Mouse (Mus musculus): ENCODE measurements around the gene Rock2.

Rock2 gene

GRCm38 (mm10) chr12:16872006-16872405 lies 22.7 kb upstream of the Rock2 start:
- no peak for DNase-seq (ENCODE audit: low spot score)

DNA sequence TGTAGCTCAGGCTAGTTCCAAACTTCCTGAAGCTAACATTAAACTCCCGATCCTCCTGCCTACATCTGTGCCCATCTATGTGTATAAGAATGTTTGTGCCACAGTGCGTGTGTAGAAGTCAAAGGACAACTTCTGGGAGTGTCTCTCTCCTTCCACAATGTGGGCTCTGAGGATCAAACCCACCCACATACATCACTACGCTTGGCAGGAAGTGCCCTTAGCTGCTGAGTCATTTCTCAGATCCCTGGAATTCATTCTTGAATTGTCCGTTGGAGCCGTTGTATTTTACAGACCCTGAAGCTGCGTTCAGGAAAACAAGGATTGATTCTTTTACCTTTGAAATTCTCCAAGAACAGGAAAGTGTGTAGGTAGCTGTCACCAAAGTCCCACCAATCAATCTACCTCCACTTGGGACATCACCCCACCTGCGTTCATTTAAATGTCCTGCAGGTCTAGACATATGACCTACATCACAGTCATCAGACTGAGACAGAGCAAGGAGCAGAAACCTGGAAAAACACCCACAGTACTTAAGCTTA lies 21.7 kb upstream of the Rock2 start:
- DNase-seq (ENCODE audit: low spot score), result no peak

DNA sequence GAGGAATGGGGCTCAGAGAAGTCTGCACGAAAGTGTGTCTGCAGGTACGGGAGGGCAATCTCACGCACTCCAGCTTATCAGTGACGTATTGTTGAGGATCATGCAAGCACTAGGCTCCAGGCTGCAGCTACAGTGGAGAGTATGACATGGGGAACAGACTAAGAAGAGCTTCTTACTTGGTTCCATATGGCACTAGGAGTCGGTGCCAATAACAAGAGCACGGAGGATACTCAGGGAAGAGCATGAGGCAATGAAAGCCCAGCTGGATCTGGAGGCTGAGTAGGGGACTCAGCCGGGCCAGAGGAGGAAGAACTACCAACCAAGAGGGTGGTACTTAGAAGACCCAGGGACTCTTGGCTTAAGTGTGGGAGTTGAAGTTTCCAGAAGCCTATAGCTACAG lies 21.1 kb upstream of the Rock2 start:
- no peak for DNase-seq (ENCODE audit: low spot score)

DNA sequence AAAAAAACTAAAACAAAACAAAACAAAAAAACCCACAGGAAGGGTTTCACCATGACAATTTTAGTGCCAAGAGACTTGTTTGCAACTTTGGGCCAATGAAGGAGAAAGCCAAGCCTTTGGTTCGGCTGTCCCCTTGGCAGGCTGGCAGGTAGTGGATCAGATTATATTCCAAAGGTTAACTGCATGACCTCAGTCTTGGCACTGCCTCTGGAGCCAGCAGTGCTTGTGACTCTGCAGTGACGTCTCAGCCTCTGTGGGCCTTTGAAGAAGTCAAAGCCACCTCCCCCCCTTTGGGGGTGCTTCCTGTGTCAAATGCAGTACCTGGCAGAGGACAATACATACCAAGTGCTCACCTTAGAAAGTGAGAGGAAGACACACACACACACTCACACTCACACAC lies 20.6 kb upstream of the Rock2 start:
- DNase-seq (ENCODE audit: low spot score), result no peak

DNA sequence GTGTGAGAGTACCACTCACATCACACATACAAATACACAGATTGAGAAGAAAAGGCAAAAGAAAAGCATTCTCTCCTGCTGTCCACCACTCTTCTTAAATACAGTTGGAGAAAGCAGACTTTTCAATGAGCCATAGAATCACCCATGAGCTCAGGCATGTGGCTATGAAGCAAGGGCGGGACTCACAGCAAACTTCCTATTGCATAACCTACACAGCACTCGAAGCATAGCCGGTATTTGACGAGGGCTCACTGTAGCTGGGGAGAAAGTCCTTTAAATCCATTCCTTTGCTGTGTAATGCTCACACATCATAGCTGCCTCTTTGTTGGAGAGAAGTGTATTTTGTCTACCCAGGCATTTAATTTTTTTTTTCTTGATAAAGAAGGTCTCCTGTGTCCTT lies 19.4 kb upstream of the Rock2 start:
- no peak for DNase-seq (ENCODE audit: low spot score)

- no peak for DNase-seq (ENCODE audit: low spot score)
Measured at GRCm38 (mm10) chr12:16875678-16876077, 19.0 kb upstream of the Rock2 start.

DNA sequence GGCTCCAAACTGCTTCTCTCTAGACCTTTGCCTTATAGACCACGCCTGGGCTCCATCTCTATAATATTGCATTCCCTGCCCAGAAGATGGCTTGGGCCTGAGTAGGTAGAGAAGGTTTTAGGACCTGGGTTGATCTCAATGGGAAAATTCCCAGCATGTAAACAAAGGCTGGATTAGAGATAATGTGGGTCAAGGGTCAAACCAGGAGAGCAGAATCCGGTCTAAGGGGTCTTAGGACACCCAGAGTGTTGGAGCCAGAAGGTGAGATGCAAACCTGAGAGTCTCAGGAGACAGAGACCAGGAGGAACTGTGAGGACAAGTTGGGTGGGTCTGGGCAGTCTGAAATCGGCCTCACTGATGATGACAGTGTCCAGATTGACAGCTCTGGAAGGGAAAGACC lies 18.0 kb upstream of the Rock2 start:
- no peak for DNase-seq (ENCODE audit: low spot score)

DNA sequence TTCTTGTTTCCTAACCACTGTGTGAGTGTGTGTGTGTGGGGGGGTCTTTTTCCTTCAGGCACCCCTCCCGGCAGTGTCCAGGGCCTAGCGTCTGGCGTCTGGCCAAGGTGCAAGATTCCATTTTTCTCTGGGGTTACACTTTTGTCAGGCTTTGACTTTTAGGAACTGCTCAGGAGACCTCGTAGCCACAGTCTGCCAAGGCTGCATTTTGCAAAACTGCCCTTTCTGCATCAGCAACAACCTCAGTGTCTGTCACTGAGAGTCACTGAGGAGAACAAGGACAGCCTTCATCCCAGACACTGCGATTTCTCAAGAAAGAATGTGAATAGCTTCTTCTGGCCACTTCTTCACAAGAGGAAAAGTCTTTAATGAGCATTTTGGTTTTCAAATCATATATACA lies 17.6 kb upstream of the Rock2 start:
- DNase-seq (ENCODE audit: low spot score), result no peak

DNA sequence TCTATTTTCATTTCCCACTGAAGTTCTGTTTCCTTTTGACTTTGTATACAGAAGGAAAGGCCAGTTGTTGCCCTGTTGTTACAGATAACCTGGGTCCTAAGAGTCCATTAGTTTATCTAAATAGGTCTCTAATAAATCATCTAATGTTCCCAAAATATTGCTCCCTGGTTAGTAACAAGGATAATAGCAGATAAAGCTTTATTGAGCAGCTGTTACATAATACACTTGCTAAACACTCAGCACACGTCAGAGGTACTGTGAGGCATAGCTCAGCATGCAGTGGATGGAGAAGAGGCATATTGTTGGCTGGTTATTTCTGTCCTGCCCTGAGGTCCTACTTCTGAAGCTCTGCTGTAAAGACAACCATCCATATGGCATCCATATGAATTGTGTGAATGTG lies 17.0 kb upstream of the Rock2 start:
- no peak for DNase-seq (ENCODE audit: low spot score)

- DNase-seq (ENCODE audit: low spot score), result no peak
Measured at GRCm38 (mm10) chr12:16879369-16879768, 15.3 kb upstream of the Rock2 start.

GRCm38 (mm10) chr12:16880077-16880476 lies 14.6 kb upstream of the Rock2 start:
- no peak for DNase-seq (ENCODE audit: low spot score)

DNA sequence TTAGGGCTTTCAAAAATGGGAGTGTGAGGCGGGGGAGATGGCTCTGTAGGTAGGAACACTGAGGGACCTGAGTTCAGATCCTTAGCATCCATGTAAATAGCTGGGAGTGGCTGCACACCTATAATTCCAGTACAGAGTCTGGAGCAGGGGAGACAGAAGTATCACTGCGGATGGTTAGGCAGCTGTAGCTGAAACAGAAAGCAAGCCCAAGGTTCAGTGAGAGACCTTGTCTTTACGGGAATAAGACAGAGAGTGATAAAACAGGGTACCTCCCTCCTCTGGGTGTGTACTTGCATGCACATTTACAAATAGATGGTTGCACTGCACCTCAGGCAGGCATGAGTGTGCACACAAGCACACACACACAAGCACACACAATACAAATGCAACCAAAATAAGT lies 12.3 kb upstream of the Rock2 start:
- DNase-seq (ENCODE audit: low spot score), result no peak

- DNase-seq (ENCODE audit: low spot score), result no peak
Measured at GRCm38 (mm10) chr12:16883111-16883510, 11.6 kb upstream of the Rock2 start.

GRCm38 (mm10) chr12:16884534-16884933 lies 10.2 kb upstream of the Rock2 start:
- DNase-seq (ENCODE audit: low spot score), result no peak

- DNase-seq (ENCODE audit: low spot score), result no peak
Measured at GRCm38 (mm10) chr12:16886354-16886753, 8.3 kb upstream of the Rock2 start.

DNA sequence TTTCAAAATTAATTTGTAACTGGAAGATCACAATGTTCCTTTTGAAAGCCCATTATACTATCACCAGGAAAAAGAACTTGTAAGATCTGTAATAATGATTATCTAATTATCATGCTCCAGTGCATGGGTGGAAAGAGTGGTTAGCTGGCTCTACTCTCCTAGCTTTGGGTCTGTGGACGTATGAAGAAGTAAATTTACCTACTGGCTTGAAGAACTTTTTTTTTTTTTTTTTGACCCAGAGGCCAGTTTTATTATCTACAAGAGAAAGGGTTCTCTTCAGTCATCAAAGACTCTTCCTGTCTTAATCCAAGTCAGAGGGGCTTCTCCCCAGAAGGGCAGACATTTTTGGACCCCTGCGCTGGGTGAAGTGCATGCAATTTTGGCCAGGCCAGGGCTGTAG lies 1.7 kb upstream of the Rock2 start:
- DNase-seq (ENCODE audit: low spot score), result no peak

- DNase-seq (ENCODE audit: low spot score), result no peak
Measured at GRCm38 (mm10) chr12:16893656-16894395, 869 bp upstream of the Rock2 start.

DNA sequence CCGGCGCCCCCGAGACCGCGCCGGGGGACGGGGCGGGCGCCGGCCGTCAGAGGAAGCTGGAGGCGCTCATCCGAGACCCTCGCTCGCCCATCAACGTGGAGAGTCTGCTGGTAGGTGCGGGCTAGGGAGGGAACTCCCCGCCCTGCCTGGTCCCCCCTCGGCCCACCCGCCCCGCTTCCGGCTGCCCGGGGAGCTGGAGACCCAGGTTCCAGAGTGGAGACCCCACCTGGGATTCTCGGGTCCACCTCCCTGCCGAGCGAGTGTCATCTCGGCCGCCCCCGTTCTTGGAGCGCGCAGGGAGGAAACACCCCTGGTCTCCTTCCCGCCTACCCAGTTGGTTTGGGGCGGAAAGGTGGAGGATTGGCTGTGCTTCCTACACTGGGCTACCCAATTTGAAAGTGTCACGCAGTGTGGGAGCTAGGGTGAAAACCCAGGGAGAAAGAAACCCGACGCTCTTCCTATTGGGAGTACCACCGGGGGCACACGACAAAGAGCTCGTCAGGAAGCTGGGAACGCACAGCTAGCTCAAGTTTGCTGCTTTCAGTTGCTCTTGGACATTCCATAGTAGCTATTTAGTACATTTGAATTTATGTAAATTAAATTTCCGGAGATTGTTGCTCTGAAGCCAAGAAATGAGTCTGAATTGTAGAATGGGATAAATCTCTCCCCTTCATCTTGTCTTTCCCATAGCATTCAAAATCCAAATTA lies 680 bp downstream of the Rock2 start:
- DNase-seq (ENCODE audit: low spot score), result peak; percentile 47

DNA sequence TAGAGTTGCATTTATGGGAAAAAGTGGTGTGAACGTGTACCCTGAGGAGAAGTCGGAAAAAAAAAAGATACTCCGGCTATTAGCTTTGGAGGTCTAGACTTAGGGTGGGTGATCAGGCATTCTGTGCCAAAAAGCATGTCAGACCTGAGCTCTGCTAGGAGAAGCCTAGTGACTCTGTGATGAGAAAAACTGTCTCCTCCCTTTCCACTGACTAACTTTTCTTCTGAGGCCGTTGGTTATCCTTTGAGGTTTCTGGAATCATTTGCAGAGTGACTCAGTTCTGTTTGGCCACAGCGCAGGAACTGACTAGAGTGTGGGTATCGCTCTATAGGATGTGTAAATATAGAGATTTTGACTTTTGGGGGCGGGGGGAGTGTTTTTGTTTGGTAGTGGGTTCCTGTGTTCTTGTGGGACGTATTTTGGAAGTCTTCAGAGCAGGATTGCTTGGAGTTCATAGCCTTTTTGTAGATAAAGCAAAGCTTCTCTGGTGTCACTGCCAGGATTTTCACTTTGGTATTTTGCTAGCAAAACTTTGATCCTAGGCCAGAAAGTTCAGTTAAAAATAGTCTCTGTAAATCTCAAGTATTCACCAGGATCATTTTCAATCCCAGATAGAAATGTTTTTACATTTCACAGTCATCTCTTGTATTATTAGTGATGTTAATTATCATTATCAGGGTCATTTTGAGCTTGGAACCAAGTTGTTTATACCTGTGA lies 1.5 kb downstream of the Rock2 start:
- DNase-seq (ENCODE audit: low spot score), result no peak

GRCm38 (mm10) chr12:16897225-16897624 lies 2.5 kb downstream of the Rock2 start:
- DNase-seq (ENCODE audit: low spot score), result no peak

GRCm38 (mm10) chr12:16898221-16898620 lies 3.5 kb downstream of the Rock2 start:
- no peak for DNase-seq (ENCODE audit: low spot score)

DNA sequence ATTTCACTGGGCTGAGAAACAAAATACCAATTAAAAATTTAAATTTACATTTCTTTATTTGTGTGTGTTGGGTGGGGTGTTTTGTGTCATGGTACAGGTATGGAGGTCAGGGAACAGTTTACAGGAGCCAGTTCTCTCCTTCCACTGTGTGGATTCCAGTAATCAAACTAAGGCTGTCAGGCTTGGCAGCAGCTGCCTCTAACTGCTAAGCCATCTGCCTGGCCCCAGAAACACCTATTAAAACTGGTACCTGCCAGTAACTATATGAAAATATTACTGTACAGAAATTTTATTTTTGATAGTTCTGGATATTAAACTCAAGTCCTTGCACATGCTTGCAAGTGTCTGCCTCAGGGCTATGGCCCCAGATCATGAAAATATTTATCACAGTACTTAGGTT lies 4.1 kb downstream of the Rock2 start:
- DNase-seq (ENCODE audit: low spot score), result no peak
